Mouse (Mus musculus) lung, adult 2 months (tissue): ENCODE data around the gene Rhog. TPM values are rescaled to one million over a fixed set of nuclear protein-coding genes. Genes with fewer than 3 reads are reported as not detected.

Experiments
- DNase-seq: peaks from one replicate; pipeline ENCODE4 v3.0.0; 2022
- H3K4me1 ChIP-seq: fragments of 200-500 bp; 2 replicates; pipeline ENCODE4 v1.6.1; 2011; ENCODE audit warnings: low read length; ENCODE audit not compliant: control insufficient read depth, insufficient read depth
- H3K4me3 ChIP-seq: fragments of 200-500 bp; replicated peaks from 2 replicates; pipeline ENCODE3; 2011; ENCODE audit warnings: low read depth, mild to moderate bottlenecking, control low read depth, low read length; ENCODE audit errors: extremely low read depth
- CTCF ChIP-seq: fragments of 200-500 bp; IDR thresholded peaks from 2 replicates; pipeline ENCODE4 v1.5.1; 2011; ENCODE audit warnings: mild to moderate bottlenecking, low read length, control low read depth; ENCODE audit not compliant: insufficient read depth
- POLR2A ChIP-seq: fragments of 200-500 bp; IDR thresholded peaks from 2 replicates; pipeline ENCODE4 v1.6.1; 2011; ENCODE audit warnings: low read depth, mild to moderate bottlenecking, control low read depth, low read length, borderline replicate concordance; ENCODE audit errors: extremely low read depth
- WGBS: fragments of 180-500 bp; shearing (Covaris S2); methylation state at CpG from one replicate; pipeline ENCODE4 v1.1.7; 2018; 5-methylcytosine and 5-hydroxymethylcytosine counted together
- polyA plus RNA-seq: library from polyadenylated mRNA; depleted of rRNA; stranded (reverse); fragments of >200 nt; gene quantifications from 2 replicates; pipeline ENCODE4 v1.2.3, GENCODE M21; 2012; rRNA removed

Rhog gene
- polyA plus RNA-seq, result 101 and 113 TPM in 2 replicates

DNA sequence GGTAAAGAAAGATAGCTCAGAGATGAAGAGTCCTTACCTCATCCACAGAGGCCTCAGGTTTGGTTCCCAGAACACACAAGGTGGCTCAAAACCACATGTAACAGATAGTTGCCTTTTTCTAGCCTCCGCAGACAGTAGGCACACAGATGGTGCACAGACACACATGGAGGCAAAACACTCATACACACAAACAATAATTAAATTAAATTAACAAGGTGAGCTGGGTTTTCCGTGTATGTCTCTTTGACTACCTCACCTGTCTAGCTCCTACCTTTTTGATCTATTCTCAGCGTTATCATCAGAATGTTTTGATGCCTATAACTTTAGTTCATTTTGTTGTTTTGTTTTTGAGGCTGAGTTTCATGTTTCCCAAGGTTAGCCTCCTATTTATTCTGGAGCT lies at the start of gene Rhog:
Rhog (minus strand) TSS at position 101 of the 400 bp plus-strand sequence.
- 86% methylated on average over 3 of the region's 3 CpGs for WGBS
- Histone ChIP-seq H3K4me3 (no peak within 1 kb of the TSS), H3K4me1 (no peaks in the 10 kb centered on the region)
- DNase-seq, result no peak
- no peak for TF ChIP-seq CTCF
- TF ChIP-seq POLR2A, result no peak

DNA sequence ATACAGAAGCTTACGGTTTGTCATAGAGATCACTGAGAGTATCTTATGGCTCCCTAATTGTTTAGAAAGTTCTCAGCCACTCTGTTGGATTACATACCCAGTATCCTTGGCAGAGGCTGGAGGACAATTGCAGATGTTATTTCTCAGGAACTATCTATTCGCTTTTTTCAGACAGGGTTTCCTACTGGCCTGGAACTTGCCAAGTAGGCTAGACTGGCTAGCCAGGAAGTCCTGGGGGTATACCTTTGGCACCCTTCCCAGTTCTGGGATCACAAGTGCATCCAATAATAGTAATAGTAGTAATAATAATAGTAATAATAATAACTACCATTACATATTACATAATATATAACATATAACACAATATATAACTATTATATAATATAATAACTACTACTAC lies 49.7 kb upstream of the Rhog start:
- Histone ChIP-seq H3K4me3 (no peak overlapping the region), H3K4me1 (peaks cover 2% of the 10 kb centered on the region; the same call in 1 of the 2 replicates)
- DNase-seq, result no peak
- TF ChIP-seq POLR2A (no peak), CTCF (no peak)
- 55% methylated on average over 2 of the region's 2 CpGs for WGBS

DNA sequence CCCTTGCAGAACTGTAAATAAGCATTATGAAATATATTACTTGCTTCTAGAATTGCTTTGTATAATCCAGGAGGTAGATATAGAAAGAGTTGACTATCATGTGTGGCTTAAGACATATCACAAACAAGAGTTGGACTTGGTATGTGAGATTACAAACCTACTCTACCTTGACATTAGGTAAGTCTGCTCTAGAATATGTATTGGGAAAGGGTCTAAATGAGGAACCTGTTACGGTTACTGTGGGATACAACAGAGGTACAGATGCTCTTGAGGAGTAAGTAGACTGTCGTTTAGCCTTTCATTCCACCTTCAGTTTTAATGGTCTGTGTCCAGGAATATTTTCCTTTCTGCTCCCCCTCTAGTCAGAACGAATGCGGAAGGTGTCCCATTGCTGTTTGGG lies 46.6 kb upstream of the Rhog start:
- Histone ChIP-seq H3K4me1 (peaks cover 2% of the 10 kb centered on the region; the same call in 1 of the 2 replicates), H3K4me3 (no peak overlapping the region)
- DNase-seq, result no peak
- WGBS, result 86% methylated on average over 4 of the region's 4 CpGs
- TF ChIP-seq CTCF (no peak), POLR2A (no peak)

DNA sequence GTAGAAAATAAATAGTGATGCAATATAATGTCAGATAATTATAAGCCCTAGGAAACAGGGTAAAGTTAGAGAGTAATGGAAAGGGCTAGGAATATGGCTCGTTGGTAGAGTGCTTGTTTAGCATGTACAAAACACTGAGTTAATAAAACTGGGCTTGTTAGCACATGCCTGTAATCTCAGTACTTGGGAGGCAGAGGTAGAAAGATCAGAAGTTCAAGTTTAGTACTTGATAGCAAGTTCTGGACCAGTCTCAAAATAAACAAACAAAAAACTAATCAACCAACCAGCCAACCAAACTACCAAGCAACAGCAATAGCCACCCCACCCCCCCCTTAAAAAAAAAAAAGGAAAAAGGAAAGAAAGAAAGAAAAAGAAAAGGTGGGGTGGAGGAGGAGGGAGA lies 44.9 kb upstream of the Rhog start:
- 51% methylated on average over 1 of the region's 1 CpGs for WGBS
- H3K4me1 ChIP-seq, result peaks cover 2% of the 10 kb centered on the region; the same call in 1 of the 2 replicates
- no peak for DNase-seq
- no peak for TF ChIP-seq POLR2A
- TF ChIP-seq CTCF, result no peak
- no peak overlapping the region for H3K4me3 ChIP-seq

DNA sequence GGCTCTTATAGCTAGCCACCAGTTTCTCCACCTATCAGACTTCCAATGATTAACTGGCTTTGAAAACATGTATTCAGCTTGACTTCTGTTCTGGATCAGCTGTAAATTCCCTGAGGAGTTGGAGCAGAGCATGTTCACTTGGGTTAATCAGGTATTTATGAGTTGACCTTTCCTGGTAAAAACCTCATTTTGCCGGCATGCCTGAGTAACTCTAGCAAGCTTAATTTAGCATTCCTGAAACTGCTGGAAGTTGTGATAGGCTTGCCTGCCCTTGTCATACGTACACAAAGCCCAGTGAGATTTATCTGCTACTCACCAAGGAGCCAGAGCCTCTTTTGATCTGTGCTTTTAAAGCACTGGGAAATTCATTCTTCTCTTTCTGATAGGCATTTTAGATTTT lies 37.4 kb upstream of the Rhog start:
- TF ChIP-seq POLR2A, result no peak
- no peak for TF ChIP-seq CTCF
- Histone ChIP-seq H3K4me3 (no peak overlapping the region), H3K4me1 (no peaks in the 10 kb centered on the region)
- DNase-seq, result no peak
- 43% methylated on average over 2 of the region's 2 CpGs for WGBS

DNA sequence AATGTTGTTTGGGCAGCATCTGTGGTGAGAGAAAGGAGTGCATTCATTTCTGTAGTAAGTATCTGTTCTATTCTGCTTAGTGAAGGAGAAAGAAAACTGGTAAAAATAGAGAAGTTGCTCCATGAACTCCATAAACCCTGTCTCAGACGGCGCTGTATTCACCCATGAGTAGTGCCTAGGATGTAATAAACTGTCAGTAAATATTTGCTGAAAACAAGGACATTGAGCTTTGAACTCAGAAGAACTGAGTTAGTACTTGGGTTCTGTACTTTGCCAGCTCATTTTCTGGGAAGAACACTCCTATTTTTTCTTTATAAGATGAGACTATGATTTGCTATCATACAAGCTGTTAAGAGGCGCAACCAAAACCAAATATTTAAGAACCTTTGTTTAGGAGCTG lies 36.4 kb upstream of the Rhog start:
- TF ChIP-seq CTCF (no peak), POLR2A (no peak)
- no peak for DNase-seq
- H3K4me3 ChIP-seq, result no peak overlapping the region
- 82% methylated on average over 3 of the region's 3 CpGs for WGBS
- H3K4me1 ChIP-seq, result no peaks in the 10 kb centered on the region

DNA sequence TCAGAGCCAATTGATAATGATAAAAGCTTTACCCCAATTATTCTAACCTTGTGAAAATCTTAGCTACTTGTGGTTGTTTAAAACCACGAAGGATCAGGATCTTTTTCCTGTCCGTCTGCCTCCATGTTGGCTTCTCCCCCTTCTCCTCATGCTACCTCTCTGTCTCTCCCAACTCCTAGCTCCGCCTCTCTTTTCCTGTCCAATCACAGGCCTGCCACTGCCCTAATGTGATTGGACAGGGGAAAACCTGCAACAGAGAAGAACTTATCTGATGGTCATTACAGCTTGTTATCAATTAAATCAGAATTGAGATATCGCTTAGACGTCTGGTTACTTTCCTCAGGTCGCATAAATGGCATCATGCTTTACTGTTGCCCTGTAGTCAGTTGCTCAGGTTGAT lies 33.6 kb upstream of the Rhog start:
- TF ChIP-seq POLR2A (no peak), CTCF (no peak)
- WGBS, result 80% methylated on average over 6 of the region's 6 CpGs
- H3K4me1 ChIP-seq, result no peaks in the 10 kb centered on the region; the same call in 1 of the 2 replicates
- no peak for DNase-seq
- no peak overlapping the region for H3K4me3 ChIP-seq

DNA sequence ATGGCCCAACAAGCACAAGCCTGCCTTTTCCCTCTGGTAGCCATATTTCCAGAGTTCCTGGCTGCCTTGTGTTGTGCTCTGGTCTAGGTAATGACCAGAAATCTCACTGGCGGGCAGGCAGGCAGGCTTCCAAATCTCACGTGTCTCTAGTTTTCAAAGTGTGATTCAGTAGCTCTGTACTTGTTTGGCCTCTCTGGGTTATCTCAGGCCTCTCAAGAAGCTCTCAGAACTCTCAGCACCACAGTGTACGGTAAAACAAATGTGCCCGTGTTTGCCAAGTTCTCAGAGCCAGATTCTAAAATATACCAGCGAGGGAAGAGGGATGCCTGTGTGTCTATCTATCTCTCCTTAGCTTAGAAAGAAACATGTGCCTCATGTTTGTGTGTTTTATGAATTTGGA lies 26.4 kb upstream of the Rhog start:
- WGBS, result 50% methylated on average over 5 of the region's 5 CpGs
- DNase-seq, result peak; percentile 41
- peaks cover 2% of the 10 kb centered on the region; the same call in 1 of the 2 replicates for H3K4me1 ChIP-seq
- TF ChIP-seq POLR2A (no peak), CTCF (no peak)
- no peak overlapping the region for H3K4me3 ChIP-seq

DNA sequence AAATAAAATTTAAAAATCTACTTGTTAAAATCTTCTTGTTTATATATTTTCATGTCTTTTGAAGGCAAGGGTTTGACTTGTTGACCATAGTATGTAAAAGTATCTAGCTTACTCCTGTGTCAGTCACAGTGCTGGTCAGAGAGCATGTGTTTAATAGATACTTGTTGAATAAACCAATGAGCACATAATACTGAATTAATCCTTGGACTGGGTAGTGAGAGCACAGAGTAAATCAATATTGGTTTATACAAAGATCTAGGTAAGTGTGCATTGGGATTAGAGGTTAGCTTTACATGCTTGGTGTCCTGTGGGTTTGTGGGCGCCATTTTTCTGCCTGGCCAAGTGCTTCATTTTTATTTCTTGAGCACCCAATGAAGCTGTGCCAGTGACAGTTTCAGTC lies 25.5 kb upstream of the Rhog start:
- WGBS, result 94% methylated on average over 1 of the region's 1 CpGs
- no peak for TF ChIP-seq POLR2A
- no peak for TF ChIP-seq CTCF
- DNase-seq, result no peak
- Histone ChIP-seq H3K4me1 (peaks cover 2% of the 10 kb centered on the region; the same call in 1 of the 2 replicates), H3K4me3 (no peak overlapping the region)

DNA sequence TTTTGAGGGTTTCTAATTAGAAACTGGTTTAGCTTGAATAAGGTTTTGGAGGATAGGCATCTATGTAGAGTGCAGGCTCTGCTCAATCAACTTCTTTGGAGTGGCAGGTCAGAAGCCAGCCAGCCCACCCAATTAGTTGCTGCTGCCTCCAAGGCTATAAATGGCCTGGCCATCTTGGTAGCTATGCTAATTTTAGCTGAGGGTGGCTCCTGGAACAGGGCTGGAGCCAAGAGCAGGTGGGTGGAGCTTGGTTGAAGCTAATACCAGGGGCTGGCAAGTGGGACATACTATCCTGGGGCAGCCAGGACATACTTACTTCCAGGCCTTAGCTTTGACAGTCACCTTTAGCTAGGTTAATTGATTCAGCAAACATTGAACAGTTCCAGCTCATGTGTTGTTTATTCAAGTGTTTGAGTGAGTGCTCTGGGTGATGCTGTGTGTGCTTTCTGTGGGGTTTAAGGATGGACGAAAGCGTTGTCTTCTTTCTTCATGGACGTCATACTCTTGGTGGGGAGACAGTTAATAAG lies 16.6 kb upstream of the Rhog start:
- DNase-seq, result no peak
- Histone ChIP-seq H3K4me1 (peaks cover 10% of the 10 kb centered on the region), H3K4me3 (no peak overlapping the region)
- WGBS, result 69% methylated on average over 3 of the region's 3 CpGs
- TF ChIP-seq POLR2A (no peak), CTCF (no peak)

DNA sequence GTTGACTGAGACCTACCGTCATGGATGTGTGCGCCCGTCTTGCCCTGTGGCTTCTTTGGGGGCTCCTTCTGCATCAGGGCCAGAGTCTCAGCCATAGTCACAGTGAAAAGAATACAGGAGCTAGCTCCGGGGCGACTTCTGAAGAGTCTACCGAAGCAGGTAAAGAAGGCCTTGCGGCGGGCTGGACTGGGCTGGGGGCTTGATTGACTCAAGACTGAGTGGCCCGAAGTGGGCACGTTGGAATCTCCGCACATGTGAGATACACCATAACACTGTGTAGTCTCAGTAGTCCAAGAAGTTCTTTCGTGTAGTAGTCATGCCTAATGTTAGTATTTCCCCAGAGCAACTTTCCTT lies 12.5 kb upstream of the Rhog start:
- WGBS, result 19% methylated on average over 12 of the region's 12 CpGs
- TF ChIP-seq POLR2A, result no peak
- no peak for TF ChIP-seq CTCF
- peaks cover 10% of the 10 kb centered on the region for H3K4me1 ChIP-seq
- peak overlapping the region; percentile 96 for H3K4me3 ChIP-seq
- no peak for DNase-seq
